Mouse (Mus musculus) kidney, postnatal 14 days (tissue): Measurements from ENCODE around the gene Slc25a45.

Source experiments
- DNase-seq: peaks from one replicate; pipeline ENCODE4 v3.0.0; 2022; ENCODE audit warnings: mixed read lengths

The Slc25a45 gene

DNA sequence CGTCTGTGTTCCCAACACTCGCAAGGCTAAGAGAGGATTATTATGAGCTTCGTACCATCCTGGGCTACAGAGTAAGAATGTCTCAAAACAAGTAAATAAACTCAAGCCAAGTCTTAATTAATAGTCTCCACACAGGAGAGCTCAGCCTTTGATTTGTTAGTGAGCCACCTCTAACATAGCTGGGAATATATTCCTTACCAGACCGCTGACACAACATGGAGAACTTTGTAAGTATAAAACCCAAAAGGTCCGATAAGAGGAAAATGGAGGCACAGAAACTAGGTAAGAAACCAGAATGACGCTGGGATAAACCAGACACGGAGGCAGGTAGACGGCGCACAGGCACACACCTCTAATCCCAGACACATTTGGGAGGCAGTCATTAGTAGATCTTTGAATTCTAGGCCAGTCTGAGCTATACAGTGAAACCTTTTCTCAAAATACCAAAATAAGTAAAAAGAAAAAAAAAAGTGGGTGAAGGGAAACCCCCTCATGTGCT, 36.7 kb upstream of the Slc25a45 start:
- no peak for DNase-seq

DNA sequence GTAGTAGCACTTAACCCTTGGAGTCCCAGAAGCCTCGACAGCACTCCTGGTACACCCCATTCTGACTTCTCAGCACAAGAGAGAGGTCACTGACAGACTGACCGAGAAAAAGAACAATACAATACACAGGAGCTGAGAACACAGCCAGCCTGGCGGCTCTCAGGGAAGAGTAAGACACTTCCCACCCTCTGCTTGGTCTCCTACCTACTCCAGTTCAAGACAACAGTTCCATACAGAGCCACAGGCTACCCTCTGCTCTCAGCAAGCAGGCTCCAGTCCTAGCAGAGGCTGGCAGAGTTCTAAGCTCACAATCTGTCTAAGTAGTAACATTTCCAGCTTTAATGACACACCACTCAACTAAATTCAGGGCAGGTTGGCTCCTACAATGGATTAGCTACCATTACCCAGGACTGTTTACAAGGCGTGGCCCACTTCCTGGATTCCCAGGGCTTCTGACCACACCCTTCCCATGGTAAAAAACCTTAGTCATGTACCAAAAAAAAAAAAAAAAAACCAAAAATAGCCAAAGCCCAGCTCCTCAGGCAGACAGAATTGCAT, 36.1 kb upstream of the Slc25a45 start:
- DNase-seq: no peak

GRCm38 (mm10) chr19:5841999-5842784, 35.4 kb upstream of the Slc25a45 start:
- no peak for DNase-seq

GRCm38 (mm10) chr19:5842785-5843730, 34.5 kb upstream of the Slc25a45 start:
- DNase-seq: peak; percentile 62

DNA sequence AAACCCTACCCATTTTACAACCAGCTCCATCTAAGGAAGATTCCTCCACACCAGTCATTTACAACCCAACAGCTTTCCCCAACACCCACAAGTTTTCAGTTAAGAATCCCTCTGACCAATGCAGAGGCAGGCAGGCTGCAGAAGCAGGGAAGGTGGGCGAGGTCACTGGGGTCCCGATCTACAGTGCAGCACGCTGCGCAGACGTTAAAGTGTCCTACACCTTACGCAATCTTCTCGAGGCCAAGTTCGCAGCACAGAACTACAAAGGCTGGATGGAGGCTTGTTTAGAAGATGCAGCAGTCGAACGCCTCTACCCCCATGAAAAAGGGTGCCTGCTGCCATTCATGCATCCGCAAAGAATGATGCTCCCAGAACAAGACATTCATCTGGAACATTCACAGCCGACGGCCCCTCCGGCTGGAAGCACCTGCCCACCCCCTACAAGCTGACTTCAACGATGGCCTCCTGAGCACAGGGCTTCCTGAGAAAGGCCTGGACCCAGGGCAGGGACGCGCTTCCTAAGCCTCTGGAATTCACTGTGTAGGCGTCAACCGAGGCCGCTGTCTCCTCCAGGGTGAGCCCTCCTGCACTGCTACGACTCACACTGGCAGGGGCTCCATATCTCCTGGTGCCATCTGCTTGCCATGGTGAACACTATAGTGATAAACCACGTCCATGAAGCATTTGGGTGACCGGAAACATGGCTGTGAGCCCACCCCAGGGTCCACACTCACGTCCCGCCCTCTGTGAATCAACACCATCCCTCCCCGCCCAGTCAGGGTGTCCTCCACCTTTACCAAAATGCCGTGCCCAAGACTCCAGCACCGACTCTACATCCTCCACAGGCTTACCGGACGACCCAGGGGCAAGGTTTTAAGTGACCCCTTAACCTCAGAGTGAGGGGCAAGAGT, 33.6 kb upstream of the Slc25a45 start:
- DNase-seq: no peak

- DNase-seq: no peak
These were observed 32.7 kb upstream of the Slc25a45 start for GRCm38 (mm10) chr19:5844831-5845318.

- DNase-seq: peak; percentile 97
These were observed 32.1 kb upstream of the Slc25a45 start for GRCm38 (mm10) chr19:5845319-5846135.

DNA sequence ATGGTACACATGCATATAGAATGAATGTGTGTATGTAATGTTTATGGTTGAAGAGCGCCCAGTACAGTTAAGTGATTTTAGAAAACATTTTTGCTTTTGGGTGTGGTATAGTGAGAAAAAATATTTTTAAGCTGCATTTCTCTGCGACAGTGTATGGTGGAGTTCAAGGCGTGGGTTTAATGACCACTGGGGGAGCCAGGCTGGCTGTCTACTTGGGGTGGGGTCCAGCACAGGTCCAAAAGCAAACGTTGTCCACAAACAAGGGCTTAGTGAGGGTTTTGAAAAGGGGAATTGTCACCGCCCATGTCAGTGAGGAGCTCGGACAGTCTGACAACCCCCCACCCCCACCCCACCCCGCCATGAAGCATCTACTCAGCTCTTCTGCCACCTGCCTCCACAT, 31.5 kb upstream of the Slc25a45 start:
- no peak for DNase-seq

GRCm38 (mm10) chr19:5846557-5847305, 30.9 kb upstream of the Slc25a45 start:
- peak; percentile 91 for DNase-seq

DNA sequence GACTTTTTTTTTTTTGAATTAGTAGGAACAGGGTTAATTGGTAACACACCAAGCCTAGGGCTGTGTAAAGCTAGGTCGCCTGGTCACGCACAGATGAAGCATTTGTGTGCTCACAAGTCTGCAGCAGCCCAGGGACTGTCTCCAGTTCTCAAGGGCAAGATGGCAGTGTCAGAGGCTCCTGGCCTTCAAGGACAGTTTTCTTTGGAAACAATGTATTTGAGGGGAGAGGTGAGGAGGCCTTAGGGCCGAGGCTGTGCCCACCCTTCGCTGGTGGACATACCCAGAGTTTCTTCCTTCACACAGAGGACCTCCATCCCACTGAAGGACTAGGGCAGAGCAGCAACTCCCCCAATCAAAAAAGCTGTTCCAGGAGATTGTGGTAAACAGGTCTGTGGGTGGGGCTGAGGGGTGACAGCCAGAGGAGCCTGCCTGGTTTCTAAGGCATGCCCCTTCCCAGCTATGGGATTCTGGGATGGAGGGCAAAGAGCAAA, 30.3 kb upstream of the Slc25a45 start:
- peak; percentile 74 for DNase-seq

DNA sequence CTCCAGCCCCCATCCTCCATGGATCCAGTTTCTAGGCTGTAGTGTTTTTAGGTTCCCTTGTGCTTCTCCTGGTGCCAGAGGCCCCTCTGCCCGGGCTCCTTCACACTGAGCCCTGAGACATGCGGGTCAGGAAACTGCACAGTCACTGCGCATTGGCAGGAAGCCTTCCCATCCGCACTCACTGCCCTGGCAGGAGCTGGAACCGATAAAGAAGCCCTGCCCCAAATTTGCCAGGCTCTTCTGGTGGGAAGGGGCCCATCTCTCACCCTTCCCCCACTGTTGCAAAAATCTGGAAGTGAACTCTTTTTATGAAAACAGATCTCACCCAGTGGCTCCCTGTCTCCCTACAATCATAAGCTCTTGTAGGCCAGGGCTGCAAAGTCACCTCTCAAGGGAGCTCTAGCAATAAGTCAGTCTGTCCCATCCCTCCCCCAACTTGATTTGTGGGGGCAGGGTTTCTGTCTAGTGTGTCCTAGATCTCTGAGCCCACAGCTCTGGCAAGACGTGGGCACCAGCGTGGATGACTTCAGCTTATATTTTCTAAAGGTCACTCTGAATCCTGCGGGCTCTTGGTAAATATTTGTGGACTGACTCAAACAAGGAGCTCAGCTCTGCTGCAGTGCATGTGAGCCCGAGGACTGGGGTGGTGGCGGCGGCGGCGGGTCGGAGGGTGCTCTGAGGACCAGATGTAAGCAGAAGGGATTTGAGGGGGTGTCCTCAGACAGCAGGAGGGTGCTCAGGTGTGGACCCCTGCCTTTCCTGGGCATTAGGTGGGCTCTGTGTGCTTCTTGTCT, 29.4 kb upstream of the Slc25a45 start:
- DNase-seq: peak; percentile 85

GRCm38 (mm10) chr19:5848826-5849672, 28.6 kb upstream of the Slc25a45 start:
- peak; percentile 62 for DNase-seq

DNA sequence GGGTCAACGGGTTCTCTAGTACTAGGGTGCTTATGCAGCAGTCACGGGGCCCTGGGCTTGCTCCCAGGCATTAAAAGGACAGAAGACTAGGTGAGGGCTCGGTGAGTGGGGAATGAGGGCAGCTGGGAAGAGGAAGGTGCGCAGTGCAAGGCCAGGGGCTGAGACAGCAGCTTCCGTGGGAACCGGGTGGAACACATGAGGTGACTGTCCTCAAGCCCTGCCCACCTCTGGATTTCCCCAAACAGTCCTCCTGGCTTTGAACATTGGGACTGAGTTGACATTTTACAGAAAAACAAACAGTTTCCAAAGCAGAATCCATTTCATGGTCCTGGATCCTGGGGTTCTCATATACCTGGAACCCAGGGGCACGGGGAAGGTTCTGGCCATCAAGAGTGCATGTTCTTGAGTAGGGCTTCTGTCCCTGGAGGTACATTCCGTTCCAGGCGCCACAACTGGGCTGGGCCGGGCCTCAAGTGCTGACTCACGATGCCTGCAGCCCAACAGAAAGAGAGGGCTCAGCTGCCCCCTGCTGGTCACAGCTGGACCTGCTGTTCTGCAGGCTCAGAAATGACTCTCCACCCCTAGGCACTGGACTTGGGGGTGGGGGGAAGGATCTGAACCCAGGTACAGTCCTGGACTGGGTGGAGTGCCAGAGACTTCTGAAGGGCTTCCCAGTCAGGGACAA, 27.6 kb upstream of the Slc25a45 start:
- DNase-seq: peak; percentile 97

DNA sequence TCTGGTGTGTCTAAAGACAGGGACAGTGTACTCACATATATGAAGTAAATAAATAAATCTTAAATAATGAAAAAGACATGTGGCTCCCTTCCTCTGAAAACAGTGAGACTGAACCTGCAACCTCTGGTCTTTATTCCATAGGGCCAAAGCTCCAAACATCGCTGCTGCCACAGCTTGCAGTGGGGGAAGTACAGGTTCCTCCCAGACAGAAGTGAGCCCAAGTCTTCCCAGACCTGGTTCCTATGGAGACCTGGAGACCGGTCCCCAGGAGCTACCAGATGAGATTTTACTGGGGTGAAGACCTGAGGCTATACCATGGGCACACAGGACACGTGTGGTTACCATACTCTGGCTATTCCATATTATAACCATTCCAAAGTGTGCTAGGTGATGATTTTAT, 26.7 kb upstream of the Slc25a45 start:
- no peak for DNase-seq

DNA sequence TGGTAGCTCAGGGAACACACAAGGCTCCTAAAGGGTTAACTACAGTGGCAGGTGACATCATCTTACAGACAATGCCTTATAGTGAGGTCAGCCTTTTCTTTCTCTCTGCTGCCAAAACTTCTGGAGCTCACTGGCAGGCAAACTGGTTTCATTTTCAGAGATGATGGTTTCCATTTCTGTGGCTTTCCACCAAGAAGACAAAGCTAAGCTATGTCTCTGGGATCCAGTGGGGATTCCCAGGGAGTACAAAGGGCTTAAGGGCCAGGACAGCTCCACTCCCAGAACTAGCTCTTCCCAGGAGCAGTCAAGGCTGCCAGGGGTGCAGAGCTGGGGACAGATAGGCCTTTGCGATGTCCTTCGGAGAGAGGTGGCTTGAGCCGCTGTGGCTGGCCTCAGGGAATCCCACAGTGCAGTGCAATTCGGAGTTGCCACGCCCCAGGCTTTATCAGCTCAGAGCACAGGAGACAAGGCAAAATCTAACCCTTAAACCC, 26.1 kb upstream of the Slc25a45 start:
- DNase-seq: no peak

GRCm38 (mm10) chr19:5852035-5852722, 25.4 kb upstream of the Slc25a45 start:
- no peak for DNase-seq

- DNase-seq: no peak
These were observed 21.0 kb upstream of the Slc25a45 start for GRCm38 (mm10) chr19:5856604-5857003.
